Mouse (Mus musculus): ENCODE results near the gene Prkca. TPM values are rescaled to one million over a fixed set of nuclear protein-coding genes. Genes with fewer than 3 reads are reported as not detected.

Prkca gene
- total and polyA plus RNA-seq, 2 experiments from 2014 or later = 7.9 to 32.0 TPM

GRCm38 (mm10) chr11:108200679-108201586, 142.8 kb downstream of the Prkca start:
- 76% methylated on average over 15 of the region's 15 CpGs for WGBS
- Histone ChIP-seq H3K9me3 (ENCODE audit: low read length) (no peaks in the 10 kb centered on the region), H3K27me3 (ENCODE audit: insufficient read depth, low read length) (no peaks in the 10 kb centered on the region), H3K4me1 (ENCODE audit: insufficient read depth, low read length) (0 out of 2 replicates have a peak, but pooled peaks cover 2% of the 10 kb centered on the region), H3K36me3 (ENCODE audit: insufficient read depth, low read length) (no peaks in the 10 kb centered on the region), H3K27ac (ENCODE audit: low read depth, low read length) (no peak overlapping the region), H3K4me2 (ENCODE audit: low read depth, low read length, poor library complexity, severe bottlenecking) (no peak overlapping the region), H3K9ac (replicated peaks; ENCODE audit: low read length, poor library complexity, severe bottlenecking) (no peak overlapping the region), H3K4me3 (ENCODE audit: low read depth, low read length) (no peak overlapping the region)
- ATAC-seq (ENCODE audit: low FRiP score) = no peak
- no peak for TF ChIP-seq CTCF (IDR thresholded peaks at IDR 0.05)
- DNase-seq (ENCODE audit: low spot score) = peak; percentile 37

GRCm38 (mm10) chr11:108199429-108199985, 144.2 kb downstream of the Prkca start:
- Histone ChIP-seq H3K4me2 (ENCODE audit: low read depth, low read length, poor library complexity, severe bottlenecking) (no peak overlapping the region), H3K27me3 (ENCODE audit: insufficient read depth, low read length) (no peaks in the 10 kb centered on the region), H3K9ac (replicated peaks; ENCODE audit: low read length, poor library complexity, severe bottlenecking) (no peak overlapping the region), H3K4me3 (ENCODE audit: low read depth, low read length) (no peak overlapping the region), H3K36me3 (ENCODE audit: insufficient read depth, low read length) (no peaks in the 10 kb centered on the region), H3K9me3 (ENCODE audit: low read length) (no peaks in the 10 kb centered on the region), H3K4me1 (ENCODE audit: insufficient read depth, low read length) (no peaks in the 10 kb centered on the region), H3K27ac (ENCODE audit: low read depth, low read length) (no peak overlapping the region)
- DNase-seq (ENCODE audit: low spot score) (no peak), ATAC-seq (ENCODE audit: low FRiP score) (no peak)
- 91% methylated on average over 4 of the region's 4 CpGs for WGBS
- TF ChIP-seq CTCF (IDR thresholded peaks at IDR 0.05) = no peak

- WGBS = 64% methylated on average over 5 of the region's 5 CpGs
- H3K36me3 ChIP-seq (ENCODE audit: insufficient read depth, low read length) = no peaks in the 10 kb centered on the region
- H3K9me3 ChIP-seq (ENCODE audit: low read length) = no peaks in the 10 kb centered on the region
- H3K27ac ChIP-seq (ENCODE audit: low read depth, low read length) = no peak overlapping the region
- H3K4me3 ChIP-seq (ENCODE audit: low read depth, low read length) = no peak overlapping the region
- ATAC-seq (ENCODE audit: low FRiP score) = no peak
- DNase-seq (ENCODE audit: low spot score) = no peak
- no peaks in the 10 kb centered on the region for H3K4me1 ChIP-seq (ENCODE audit: insufficient read depth, low read length)
- TF ChIP-seq CTCF (IDR thresholded peaks at IDR 0.05) = no peak
- H3K4me2 ChIP-seq (ENCODE audit: low read depth, low read length, poor library complexity, severe bottlenecking) = no peak overlapping the region
- H3K27me3 ChIP-seq (ENCODE audit: insufficient read depth, low read length) = no peaks in the 10 kb centered on the region
- H3K9ac ChIP-seq (replicated peaks; ENCODE audit: low read length, poor library complexity, severe bottlenecking) = no peak overlapping the region
Observed at GRCm38 (mm10) chr11:108198592-108198991, 145.1 kb downstream of the Prkca start.

GRCm38 (mm10) chr11:108197427-108198218, 146.1 kb downstream of the Prkca start:
- Histone ChIP-seq H3K4me2 (ENCODE audit: low read depth, low read length, poor library complexity, severe bottlenecking) (no peak overlapping the region), H3K4me3 (ENCODE audit: low read depth, low read length) (no peak overlapping the region), H3K27ac (ENCODE audit: low read depth, low read length) (no peak overlapping the region), H3K27me3 (ENCODE audit: insufficient read depth, low read length) (no peaks in the 10 kb centered on the region), H3K36me3 (ENCODE audit: insufficient read depth, low read length) (no peaks in the 10 kb centered on the region), H3K4me1 (ENCODE audit: insufficient read depth, low read length) (no peaks in the 10 kb centered on the region), H3K9ac (replicated peaks; ENCODE audit: low read length, poor library complexity, severe bottlenecking) (no peak overlapping the region), H3K9me3 (ENCODE audit: low read length) (no peaks in the 10 kb centered on the region)
- 65% methylated on average over 9 of the region's 9 CpGs for WGBS
- no peak for DNase-seq (ENCODE audit: low spot score)
- TF ChIP-seq CTCF (IDR thresholded peaks at IDR 0.05) = no peak
- no peak for ATAC-seq (ENCODE audit: low FRiP score)

- H3K4me2 ChIP-seq (ENCODE audit: low read depth, low read length, poor library complexity, severe bottlenecking) = no peak overlapping the region
- H3K9me3 ChIP-seq (ENCODE audit: low read length) = no peaks in the 10 kb centered on the region
- H3K4me3 ChIP-seq (ENCODE audit: low read depth, low read length) = no peak overlapping the region
- H3K4me1 ChIP-seq (ENCODE audit: insufficient read depth, low read length) = no peaks in the 10 kb centered on the region
- DNase-seq (ENCODE audit: low spot score) = no peak
- H3K27ac ChIP-seq (ENCODE audit: low read depth, low read length) = no peak overlapping the region
- WGBS = 90% methylated on average over 3 of the region's 3 CpGs
- no peaks in the 10 kb centered on the region for H3K36me3 ChIP-seq (ENCODE audit: insufficient read depth, low read length)
- no peak for ATAC-seq (ENCODE audit: low FRiP score)
- TF ChIP-seq CTCF (IDR thresholded peaks at IDR 0.05) = no peak
- no peaks in the 10 kb centered on the region for H3K27me3 ChIP-seq (ENCODE audit: insufficient read depth, low read length)
- no peak overlapping the region for H3K9ac ChIP-seq (replicated peaks; ENCODE audit: low read length, poor library complexity, severe bottlenecking)
Observed at GRCm38 (mm10) chr11:108196796-108197195, 146.9 kb downstream of the Prkca start.
